ENCODE assay signal across 13 mouse cellular contexts in the genomic region with DNA sequence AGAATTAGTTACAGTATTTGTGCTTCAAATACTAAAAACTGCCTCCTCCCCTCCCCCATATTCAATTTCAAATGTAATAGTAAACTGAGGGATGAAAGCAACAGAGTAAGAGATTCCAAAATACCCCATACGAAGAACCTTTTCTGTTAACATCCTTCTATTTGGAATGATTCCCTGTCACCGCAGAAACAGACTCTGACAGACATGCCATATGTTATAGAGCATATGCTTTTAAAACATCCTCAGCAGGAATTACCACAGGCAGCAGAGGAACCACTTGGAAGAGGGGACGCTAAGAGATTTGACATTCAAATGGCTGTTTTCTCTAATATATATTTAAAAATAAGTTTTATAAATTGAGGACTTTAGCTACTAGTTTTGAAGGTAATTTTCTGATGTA.
"Had no signal": no experiment of that assay in that cellular context is flagged by ENCODE, and none has a peak within 500 bp of the region (broad histone marks: within the 10 kb centered on the region; RNA-seq: fewer than 3 reads in every experiment).

No protein-coding gene starts in this region.

- H3K4me3 ChIP-seq: limb, embryonic 12.5 days; liver, embryonic 13.5 days; lung, embryonic 15.5 days; megakaryocyte, embryonic 14.5 days; midbrain, embryonic 15.5 days had no signal

- H3K4me2 ChIP-seq: limb, embryonic 12.5 days; liver, embryonic 13.5 days; lung, embryonic 15.5 days; midbrain, embryonic 11.5 days; midbrain, embryonic 15.5 days had no signal

- H3K9me3 ChIP-seq: limb, embryonic 12.5 days; liver, embryonic 13.5 days; lung, embryonic 15.5 days; megakaryocyte, embryonic 14.5 days; midbrain, embryonic 15.5 days had no signal

- H3K27ac ChIP-seq: limb, embryonic 12.5 days; liver, embryonic 13.5 days; lung, embryonic 15.5 days; macrophage; midbrain, embryonic 15.5 days had no signal

- H3K4me1 ChIP-seq: limb, embryonic 12.5 days; liver, embryonic 13.5 days; lung, embryonic 15.5 days; megakaryocyte, embryonic 14.5 days had no signal

- H3K9ac ChIP-seq: limb, embryonic 12.5 days; liver, embryonic 13.5 days; liver, postnatal 0 days; lung, embryonic 15.5 days; midbrain, embryonic 15.5 days had no signal

- ATAC-seq: liver, postnatal 0 days had no signal

- DNase-seq: kidney, postnatal 25 days; liver; liver, embryonic 13.5 days; liver, postnatal 0 days; lung, postnatal 14 days; right cerebral cortex, postnatal 14 days; thymus, postnatal 4 days had no signal

- H3K36me3 ChIP-seq: limb, embryonic 12.5 days; liver, embryonic 13.5 days; lung, embryonic 15.5 days; midbrain, embryonic 15.5 days had no signal

- H3K27me3 ChIP-seq: limb, embryonic 12.5 days; liver, embryonic 13.5 days; lung, embryonic 15.5 days; megakaryocyte, embryonic 14.5 days; midbrain, embryonic 15.5 days had no signal
